Mouse (Mus musculus): ENCODE data around the gene Gsdma2.

GRCm38 (mm10) chr11:98686976-98687375, 40.4 kb downstream of the Gsdma2 start:
- TF ChIP-seq CTCF (IDR thresholded peaks at IDR 0.05; ENCODE audit: low read depth) (no peak), EP300 (IDR thresholded peaks at IDR 0.05; ENCODE audit: low read depth) (no peak)
